Mouse (Mus musculus) mouse embryonic stem cell (cell line): ENCODE measurements around the gene Rnf43.

Experiments used
- in situ Hi-C, 2 experiments: fragments of 300-500 bp; cut with MboI; formaldehyde crosslinking; loops; 1 replicate in 1 of 2; 3 replicates in 1 of 2; pipeline ENCODE4 v1.14.3; 2019 to 2020; ENCODE audit warnings: low sequenced_read_pairs in 2 of 2, low pct_unique_long_range_greater_than_20kb in 1 of 2, mixed read lengths in 1 of 2; ENCODE audit not compliant: unreplicated experiment in 1 of 2

Rnf43 gene

DNA sequence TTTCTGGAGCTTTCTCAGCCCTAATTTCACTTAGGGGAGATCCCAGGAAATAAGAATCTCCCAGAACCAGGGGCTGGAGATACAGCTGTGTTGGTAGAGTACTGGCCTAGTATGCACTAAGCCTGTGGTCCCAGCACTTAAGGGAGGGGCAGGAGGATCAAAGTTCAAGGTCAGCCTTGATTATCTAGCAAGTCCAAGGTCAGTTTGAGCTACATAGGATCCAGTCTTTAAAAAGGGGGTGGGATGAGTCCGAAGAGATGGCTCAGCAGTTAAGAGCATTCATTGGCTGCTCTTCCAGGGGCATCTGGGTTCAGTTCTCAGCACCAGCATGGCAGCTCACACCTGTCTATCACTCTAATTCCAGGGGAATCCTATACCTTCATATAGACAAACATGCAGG lies 89.8 kb downstream of the Rnf43 start:
- in situ Hi-C loops: no loop called here

DNA sequence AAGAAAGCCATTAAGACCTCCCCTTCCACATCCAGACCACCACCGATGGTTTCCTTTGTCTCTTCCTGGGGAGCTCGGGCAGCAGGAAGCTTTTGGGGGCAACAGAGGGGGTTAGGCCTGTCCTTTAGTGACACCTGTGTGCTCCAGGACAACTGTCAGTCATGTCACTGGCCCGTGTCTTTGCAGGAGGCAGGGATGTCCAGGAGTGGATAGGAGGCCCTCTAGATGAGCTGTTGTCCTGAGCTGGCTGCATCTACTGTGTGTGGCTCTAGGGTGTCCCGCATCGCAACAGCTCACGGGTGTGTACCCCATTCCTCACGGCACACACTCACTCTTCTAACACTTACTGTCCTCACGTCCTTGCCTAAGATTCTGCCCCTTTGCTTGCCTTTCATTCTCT lies 90.7 kb downstream of the Rnf43 start:
- in situ Hi-C loops: no loop called here

- in situ Hi-C loops: no loop called here
Observed at GRCm38 (mm10) chr11:87753891-87754501, 91.5 kb downstream of the Rnf43 start.

- in situ Hi-C loops: no loop called here
Observed at GRCm38 (mm10) chr11:87754603-87755002, 92.1 kb downstream of the Rnf43 start.

DNA sequence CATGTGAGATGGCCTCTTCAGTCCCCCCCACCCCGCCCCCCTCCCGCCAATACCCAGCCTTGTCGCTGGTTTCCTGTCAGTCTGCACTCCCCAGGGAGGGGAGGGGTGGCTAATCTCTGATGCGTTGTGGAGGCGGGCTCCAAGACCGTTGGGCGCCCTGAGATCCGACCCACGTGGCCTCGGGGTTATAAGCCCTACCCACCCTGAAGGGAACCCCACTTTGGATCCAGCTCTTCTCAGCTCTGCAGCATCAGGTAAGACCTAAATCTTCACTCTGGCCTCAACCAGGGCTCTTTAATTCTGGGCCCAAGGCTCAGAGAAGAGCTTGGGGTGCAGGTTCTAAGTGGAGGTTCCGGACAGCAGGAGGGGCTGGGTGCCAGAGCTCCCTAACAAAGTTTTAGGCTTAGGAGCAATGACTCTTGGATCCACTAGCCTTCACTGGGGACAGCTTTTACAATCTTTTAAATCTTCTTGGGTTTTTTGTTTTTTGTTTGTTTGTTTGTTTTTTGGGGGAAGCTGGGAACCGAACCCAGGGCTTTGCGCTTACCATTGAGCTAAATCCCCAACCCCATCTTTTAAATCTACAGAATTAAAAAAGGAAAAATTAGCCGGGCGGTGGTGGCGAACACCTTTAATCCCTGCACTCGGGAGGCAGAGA lies 93.0 kb downstream of the Rnf43 start:
- in situ Hi-C loops: no loop called here

GRCm38 (mm10) chr11:87756251-87756820 lies 93.8 kb downstream of the Rnf43 start:
- in situ Hi-C loops: no loop called here

DNA sequence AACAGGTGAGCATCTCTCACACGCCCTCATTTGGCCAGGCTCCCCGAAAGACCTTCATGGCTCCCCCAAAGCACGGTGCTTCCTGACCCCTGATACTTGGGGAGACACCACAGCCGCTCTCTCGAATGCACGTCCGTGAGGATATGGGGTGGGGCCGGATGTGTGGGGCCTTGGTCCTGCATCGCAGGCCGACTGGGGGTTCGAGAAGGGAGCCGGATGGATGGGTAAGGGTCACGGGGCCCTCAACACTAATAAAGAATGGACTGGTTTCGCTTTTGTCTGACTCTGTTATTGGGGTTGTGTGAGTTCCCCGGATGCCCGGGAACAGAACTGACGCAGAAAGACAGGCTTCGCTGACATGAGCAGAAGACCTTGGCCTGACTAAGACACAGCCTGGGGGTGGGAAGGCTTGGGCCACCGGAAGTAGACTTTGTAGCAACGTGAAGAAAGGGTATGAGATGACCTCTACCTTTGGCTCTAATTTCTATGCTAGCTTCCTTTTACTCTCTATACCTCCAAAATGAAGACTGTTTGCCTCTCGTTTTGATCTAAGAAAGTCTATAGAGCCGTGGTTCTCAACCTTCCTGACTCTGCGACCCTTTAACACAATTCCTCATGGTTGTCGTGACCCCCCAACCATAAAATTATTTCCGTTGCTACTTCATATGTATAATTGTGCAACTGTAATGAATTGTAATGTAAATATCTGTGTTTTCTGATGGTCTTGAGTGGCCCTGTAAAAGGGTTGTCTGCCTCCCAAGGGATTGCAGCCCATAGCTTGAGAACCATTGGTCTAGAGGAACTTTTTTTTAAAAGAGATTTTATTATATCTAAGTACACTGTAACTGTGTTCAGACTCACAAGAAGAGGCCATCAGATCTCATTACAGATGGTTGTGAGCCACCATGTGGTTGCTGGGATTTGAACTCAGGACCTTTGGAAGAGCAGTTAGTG lies 94.8 kb downstream of the Rnf43 start:
- in situ Hi-C loops: no loop called here

DNA sequence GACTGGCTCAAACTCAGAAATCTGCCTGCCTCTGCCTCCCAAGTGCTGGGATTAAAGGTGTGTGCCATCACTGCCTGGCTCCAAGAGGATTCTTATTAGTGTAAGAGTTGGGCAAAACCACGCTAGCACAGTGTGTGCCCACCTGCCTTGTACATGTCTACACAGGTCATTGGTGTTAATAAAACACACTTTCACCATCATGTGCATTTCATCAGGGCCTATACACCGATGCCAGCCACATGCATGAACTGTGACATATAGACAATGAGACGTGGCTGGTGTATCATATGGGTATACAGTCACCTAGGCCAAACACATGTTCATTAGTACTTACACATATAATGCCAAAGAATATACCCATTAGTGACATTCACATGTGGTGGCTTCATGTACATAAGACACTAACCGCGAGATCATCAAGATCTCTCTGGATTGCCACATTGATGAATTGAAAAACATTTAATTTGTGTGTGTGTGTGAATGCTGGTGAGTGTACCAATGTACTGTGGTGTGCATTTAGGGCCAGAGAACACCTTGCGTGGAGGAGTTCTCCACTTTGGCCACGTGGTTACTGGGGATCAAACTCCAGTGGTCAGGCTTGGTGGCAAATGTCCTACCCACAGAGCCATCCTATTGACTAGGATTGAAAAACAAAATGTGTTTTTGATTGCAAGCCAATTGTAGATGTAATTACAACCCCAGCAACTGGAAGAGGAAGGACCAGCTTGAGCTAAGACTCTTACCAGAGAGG lies 95.8 kb downstream of the Rnf43 start:
- in situ Hi-C loops: no loop called here

GRCm38 (mm10) chr11:87758957-87759608 lies 96.6 kb downstream of the Rnf43 start:
- in situ Hi-C loops: no loop called here

DNA sequence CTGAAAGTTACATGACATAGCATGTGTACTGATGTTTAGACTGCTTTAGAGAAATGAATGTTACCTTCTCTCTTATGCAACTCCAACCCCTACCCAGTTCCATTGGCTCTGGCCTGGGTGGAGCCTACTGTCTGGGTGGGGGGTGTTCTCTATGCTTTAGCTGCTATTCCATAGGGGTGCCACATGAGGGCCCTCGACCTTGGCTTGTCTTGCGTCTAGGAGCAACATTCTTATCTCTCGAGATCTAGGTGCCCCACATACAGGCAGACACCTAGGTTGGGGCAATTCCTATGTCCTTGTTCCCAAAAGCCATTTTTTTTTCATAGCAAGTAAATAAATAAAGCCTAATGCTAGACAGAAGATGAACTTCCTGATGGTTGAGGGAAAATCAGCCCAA lies 97.1 kb downstream of the Rnf43 start:
- in situ Hi-C loops: no loop called here

GRCm38 (mm10) chr11:87760301-87761081 lies 98.0 kb downstream of the Rnf43 start, which contains the start of gene Tspoap1:
Gene Tspoap1 (plus strand): TSS chr11:87760541.
- in situ Hi-C loops: no loop called here

DNA sequence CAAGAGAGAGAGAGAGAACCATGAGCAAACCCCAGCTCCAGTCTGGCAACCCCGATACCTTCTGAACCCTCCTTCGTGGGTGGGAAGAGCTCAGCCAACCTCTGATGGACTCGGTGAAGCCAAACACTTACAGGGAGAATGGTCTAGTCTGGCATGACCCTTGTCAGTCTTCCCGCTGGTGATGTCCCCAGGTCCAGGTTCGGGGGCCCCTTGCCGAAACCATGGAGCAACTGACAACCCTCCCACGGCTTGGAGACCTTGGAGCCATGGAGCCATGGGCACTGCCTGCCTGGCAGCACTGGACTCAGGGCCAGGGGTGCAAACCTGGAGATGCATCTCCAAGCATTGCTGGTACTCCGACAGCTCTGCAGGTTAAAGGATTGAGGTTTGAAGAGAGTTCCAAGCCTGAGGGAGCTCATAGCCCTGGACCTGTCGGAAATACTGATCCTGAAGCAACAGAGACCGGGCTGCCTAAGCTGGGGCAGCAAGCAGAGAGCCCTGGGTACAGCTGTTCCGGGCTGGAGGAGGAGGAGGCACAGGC lies 98.7 kb downstream of the Rnf43 start:
- in situ Hi-C loops: no loop called here

DNA sequence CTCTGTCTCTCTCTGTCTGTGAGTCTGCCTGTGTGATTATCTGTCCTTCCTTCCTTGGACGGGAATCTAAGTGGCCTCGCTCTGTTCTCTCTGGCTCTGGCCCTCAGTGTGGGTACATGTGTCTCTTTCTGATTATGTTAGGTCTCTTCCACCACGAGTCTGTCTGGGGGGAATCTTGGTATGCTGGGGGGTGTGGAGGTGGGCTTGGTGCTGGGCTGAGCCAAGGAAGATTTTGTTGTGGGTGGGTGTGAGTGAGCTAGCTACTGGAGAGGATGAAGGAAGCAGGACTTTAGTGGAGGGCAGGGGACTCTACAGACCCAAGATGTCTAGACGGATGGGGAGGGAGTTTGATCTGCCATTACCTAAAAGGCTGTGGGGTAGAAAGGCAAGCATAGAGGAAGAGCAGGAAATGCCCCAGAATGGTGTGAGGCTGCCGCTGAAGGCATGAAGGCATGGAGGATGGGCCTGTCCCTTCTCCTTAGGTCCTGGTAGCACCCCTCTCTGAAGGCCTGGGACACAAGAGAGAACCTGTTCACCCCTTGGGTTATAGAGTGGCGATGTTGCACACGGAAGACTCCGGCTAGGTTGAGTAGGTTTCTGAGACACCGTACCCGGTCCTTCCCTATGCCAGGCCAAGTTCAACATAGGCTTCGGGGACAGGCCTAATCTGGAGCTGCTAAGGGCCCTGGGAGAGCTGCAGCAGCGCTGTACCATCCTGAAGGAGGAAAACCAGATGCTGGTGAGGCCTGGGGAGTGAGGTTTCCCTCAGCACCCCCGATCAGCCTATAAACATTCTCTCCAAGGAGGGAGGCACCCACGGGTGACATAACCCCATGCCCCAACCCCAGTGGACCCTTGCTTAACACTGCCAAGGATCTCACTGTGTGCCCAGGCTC lies 99.5 kb downstream of the Rnf43 start:
- in situ Hi-C loops: no loop called here

- in situ Hi-C loops: no loop called here
Observed at GRCm38 (mm10) chr11:87762702-87763385, 100.3 kb downstream of the Rnf43 start.

DNA sequence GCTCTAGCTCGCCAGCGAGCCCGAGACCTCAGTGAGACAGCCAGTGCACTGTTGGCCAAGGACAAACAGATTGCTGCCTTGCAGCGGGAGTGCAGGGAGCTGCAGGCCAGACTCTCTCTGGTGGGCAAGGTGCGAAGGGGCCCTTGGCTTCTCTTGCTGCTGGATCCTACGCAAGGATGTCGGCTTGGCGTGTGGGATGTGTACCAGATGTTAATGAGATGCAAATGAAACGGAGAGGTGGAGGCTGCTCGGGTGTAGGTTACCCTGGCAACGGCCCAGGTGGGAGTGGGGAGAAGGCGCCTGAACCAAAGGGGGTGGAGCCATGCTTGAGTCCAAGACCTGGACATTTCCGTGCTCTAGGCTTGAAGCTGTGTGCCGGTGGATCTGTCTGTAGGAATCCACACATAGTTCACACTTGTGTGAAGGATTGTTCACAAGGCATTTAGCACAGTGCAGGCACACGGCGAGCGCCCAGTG lies 101.0 kb downstream of the Rnf43 start:
- in situ Hi-C loops: no loop called here
